Mouse (Mus musculus): Measurements from ENCODE around the gene Cdh13. TPM values are rescaled to one million over a fixed set of nuclear protein-coding genes. Genes with fewer than 3 reads are reported as not detected.

Cdh13 gene
- polyA plus RNA-seq, 1 experiment from 2014 or later = 18.5 TPM

- Histone ChIP-seq H3K4me1 (replicated peaks; ENCODE audit: control insufficient read depth, insufficient read depth) (no peaks in the 10 kb centered on the region), H3K27me3 (ENCODE audit: control insufficient read depth, insufficient read depth, low read length) (no peaks in the 10 kb centered on the region), H3K27ac (replicated peaks) (no peak overlapping the region), H3K9ac (ENCODE audit: low read length) (no peak overlapping the region), H3K9me3 (ENCODE audit: control insufficient read depth, low read length) (no peaks in the 10 kb centered on the region), H3K36me3 (ENCODE audit: control insufficient read depth, insufficient read depth, low read length) (no peaks in the 10 kb centered on the region), H3K4me3 (ENCODE audit: low read depth, low read length) (no peak overlapping the region), H3K4me2 (replicated peaks; ENCODE audit: low read depth) (no peak overlapping the region)
- DNase-seq (ENCODE audit: low spot score) = no peak
- ATAC-seq (ENCODE audit: low FRiP score, low TSS enrichment) = no peak
- TF ChIP-seq CTCF (IDR thresholded peaks at IDR 0.05; ENCODE audit: low read depth) = no peak
- TF ChIP-seq EP300 (optimal IDR thresholded peaks at IDR 0.05) = no peak
- WGBS = 85% methylated on average over 9 of the region's 9 CpGs
These were observed 194.1 kb downstream of the Cdh13 start for GRCm38 (mm10) chr8:118477587-118477986.

GRCm38 (mm10) chr8:118488735-118489134, 205.2 kb downstream of the Cdh13 start:
- H3K9ac ChIP-seq (ENCODE audit: low read length) = no peak overlapping the region
- no peaks in the 10 kb centered on the region for H3K36me3 ChIP-seq (ENCODE audit: control insufficient read depth, insufficient read depth, low read length)
- 69% methylated on average over 4 of the region's 4 CpGs for WGBS
- DNase-seq (ENCODE audit: low spot score) = no peak
- H3K4me1 ChIP-seq (replicated peaks; ENCODE audit: control insufficient read depth, insufficient read depth) = no peaks in the 10 kb centered on the region
- no peak for ATAC-seq (ENCODE audit: low FRiP score, low TSS enrichment)
- no peak for TF ChIP-seq CTCF (IDR thresholded peaks at IDR 0.05; ENCODE audit: low read depth)
- TF ChIP-seq EP300 (optimal IDR thresholded peaks at IDR 0.05) = no peak
- no peaks in the 10 kb centered on the region for H3K9me3 ChIP-seq (ENCODE audit: control insufficient read depth, low read length)
- no peak overlapping the region for H3K27ac ChIP-seq (replicated peaks)
- H3K27me3 ChIP-seq (ENCODE audit: control insufficient read depth, insufficient read depth, low read length) = no peaks in the 10 kb centered on the region
- no peak overlapping the region for H3K4me2 ChIP-seq (replicated peaks; ENCODE audit: low read depth)
- no peak overlapping the region for H3K4me3 ChIP-seq (ENCODE audit: low read depth, low read length)

GRCm38 (mm10) chr8:118502509-118502908, 219.0 kb downstream of the Cdh13 start:
- Histone ChIP-seq H3K4me3 (ENCODE audit: low read depth, low read length) (no peak overlapping the region), H3K4me2 (replicated peaks; ENCODE audit: low read depth) (no peak overlapping the region), H3K27ac (replicated peaks) (no peak overlapping the region), H3K9ac (ENCODE audit: low read length) (no peak overlapping the region), H3K9me3 (ENCODE audit: control insufficient read depth, low read length) (no peaks in the 10 kb centered on the region), H3K36me3 (ENCODE audit: control insufficient read depth, insufficient read depth, low read length) (no peaks in the 10 kb centered on the region), H3K27me3 (ENCODE audit: control insufficient read depth, insufficient read depth, low read length) (no peaks in the 10 kb centered on the region), H3K4me1 (replicated peaks; ENCODE audit: control insufficient read depth, insufficient read depth) (no peaks in the 10 kb centered on the region)
- ATAC-seq (ENCODE audit: low FRiP score, low TSS enrichment) (peak; percentile 74), DNase-seq (ENCODE audit: low spot score) (peak; percentile 17)
- 54% methylated on average over 8 of the region's 8 CpGs for WGBS
- TF ChIP-seq CTCF (IDR thresholded peaks at IDR 0.05; ENCODE audit: low read depth) (no peak), EP300 (optimal IDR thresholded peaks at IDR 0.05) (no peak)

GRCm38 (mm10) chr8:118509426-118509825, 225.9 kb downstream of the Cdh13 start:
- DNase-seq (ENCODE audit: low spot score) = no peak
- 77% methylated on average over 5 of the region's 5 CpGs for WGBS

GRCm38 (mm10) chr8:118513259-118513658, 229.7 kb downstream of the Cdh13 start:
- DNase-seq (ENCODE audit: low spot score) = no peak
- Histone ChIP-seq H3K36me3 (ENCODE audit: control insufficient read depth, insufficient read depth, low read length) (no peaks in the 10 kb centered on the region), H3K27me3 (ENCODE audit: control insufficient read depth, insufficient read depth, low read length) (no peaks in the 10 kb centered on the region), H3K9me3 (ENCODE audit: control insufficient read depth, low read length) (no peaks in the 10 kb centered on the region), H3K4me3 (ENCODE audit: low read depth, low read length) (no peak overlapping the region), H3K9ac (ENCODE audit: low read length) (no peak overlapping the region), H3K27ac (replicated peaks) (no peak overlapping the region), H3K4me1 (replicated peaks; ENCODE audit: control insufficient read depth, insufficient read depth) (no peaks in the 10 kb centered on the region), H3K4me2 (replicated peaks; ENCODE audit: low read depth) (no peak overlapping the region)
- no peak for ATAC-seq (ENCODE audit: low FRiP score, low TSS enrichment)
- TF ChIP-seq EP300 (optimal IDR thresholded peaks at IDR 0.05) (no peak), CTCF (IDR thresholded peaks at IDR 0.05; ENCODE audit: low read depth) (no peak)
- WGBS = 31% methylated on average over 6 of the region's 6 CpGs

More at GRCm38 (mm10) chr8:118509426-118509825, 225.9 kb downstream of the Cdh13 start:
- no peaks in the 10 kb centered on the region for H3K9me3 ChIP-seq (ENCODE audit: control insufficient read depth, low read length)
- no peak overlapping the region for H3K9ac ChIP-seq (ENCODE audit: low read length)
- H3K4me3 ChIP-seq (ENCODE audit: low read depth, low read length) = no peak overlapping the region
- ATAC-seq (ENCODE audit: low FRiP score, low TSS enrichment) = no peak
- no peaks in the 10 kb centered on the region for H3K27me3 ChIP-seq (ENCODE audit: control insufficient read depth, insufficient read depth, low read length)
- no peak overlapping the region for H3K27ac ChIP-seq (replicated peaks)
- no peaks in the 10 kb centered on the region for H3K36me3 ChIP-seq (ENCODE audit: control insufficient read depth, insufficient read depth, low read length)
- no peak overlapping the region for H3K4me2 ChIP-seq (replicated peaks; ENCODE audit: low read depth)
- no peak for TF ChIP-seq EP300 (optimal IDR thresholded peaks at IDR 0.05)
- no peak for TF ChIP-seq CTCF (IDR thresholded peaks at IDR 0.05; ENCODE audit: low read depth)
- no peaks in the 10 kb centered on the region for H3K4me1 ChIP-seq (replicated peaks; ENCODE audit: control insufficient read depth, insufficient read depth)

GRCm38 (mm10) chr8:118515616-118516015, 232.1 kb downstream of the Cdh13 start:
- no peak for DNase-seq (ENCODE audit: low spot score)
- H3K27ac ChIP-seq (replicated peaks) = no peak overlapping the region
- no peak for ATAC-seq (ENCODE audit: low FRiP score, low TSS enrichment)
- whole genome bisulfite sequencing = 82% methylated on average over 5 of the region's 6 CpGs
- H3K4me3 ChIP-seq (ENCODE audit: low read depth, low read length) = no peak overlapping the region
- no peaks in the 10 kb centered on the region for H3K27me3 ChIP-seq (ENCODE audit: control insufficient read depth, insufficient read depth, low read length)
- no peaks in the 10 kb centered on the region for H3K4me1 ChIP-seq (replicated peaks; ENCODE audit: control insufficient read depth, insufficient read depth)
- H3K36me3 ChIP-seq (ENCODE audit: control insufficient read depth, insufficient read depth, low read length) = no peaks in the 10 kb centered on the region
- H3K4me2 ChIP-seq (replicated peaks; ENCODE audit: low read depth) = no peak overlapping the region
- no peak overlapping the region for H3K9ac ChIP-seq (ENCODE audit: low read length)
- TF ChIP-seq CTCF (IDR thresholded peaks at IDR 0.05; ENCODE audit: low read depth) (no peak), EP300 (optimal IDR thresholded peaks at IDR 0.05) (no peak)
- H3K9me3 ChIP-seq (ENCODE audit: control insufficient read depth, low read length) = no peaks in the 10 kb centered on the region

All from stomach, postnatal 0 days (tissue).